Mouse (Mus musculus): ENCODE results near the gene Rnf157.

The Rnf157 gene

DNA sequence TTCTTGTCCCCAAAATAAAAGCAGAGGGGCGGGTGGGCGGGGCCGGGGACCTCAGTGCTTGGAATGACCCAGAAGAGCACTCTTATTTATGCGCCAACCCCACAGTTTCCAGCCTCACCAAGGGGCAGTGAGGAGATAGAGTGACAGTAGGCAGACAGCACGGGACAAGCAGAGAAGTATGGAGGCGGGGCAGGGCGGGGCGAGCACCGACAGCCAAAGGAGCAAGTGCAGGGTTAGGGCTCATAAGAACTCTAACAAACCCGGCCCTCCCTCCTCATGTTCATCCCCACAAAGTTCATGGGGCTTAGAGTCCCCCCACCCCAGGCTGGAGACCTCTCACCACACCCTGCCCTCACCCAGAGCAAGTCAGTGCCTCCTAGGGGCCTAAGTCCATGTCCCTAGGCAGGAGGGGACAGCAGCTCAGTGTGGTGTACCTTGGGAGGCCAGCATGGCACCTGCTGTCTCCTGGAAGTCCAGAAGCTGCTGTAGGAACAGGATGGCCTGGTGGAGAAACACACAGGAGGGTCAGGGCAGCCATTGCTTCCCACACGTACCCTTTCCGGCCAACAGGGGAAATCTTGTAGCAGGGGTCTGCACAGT lies 119.2 kb downstream of the Rnf157 start:
- DNase-seq: no peak

DNA sequence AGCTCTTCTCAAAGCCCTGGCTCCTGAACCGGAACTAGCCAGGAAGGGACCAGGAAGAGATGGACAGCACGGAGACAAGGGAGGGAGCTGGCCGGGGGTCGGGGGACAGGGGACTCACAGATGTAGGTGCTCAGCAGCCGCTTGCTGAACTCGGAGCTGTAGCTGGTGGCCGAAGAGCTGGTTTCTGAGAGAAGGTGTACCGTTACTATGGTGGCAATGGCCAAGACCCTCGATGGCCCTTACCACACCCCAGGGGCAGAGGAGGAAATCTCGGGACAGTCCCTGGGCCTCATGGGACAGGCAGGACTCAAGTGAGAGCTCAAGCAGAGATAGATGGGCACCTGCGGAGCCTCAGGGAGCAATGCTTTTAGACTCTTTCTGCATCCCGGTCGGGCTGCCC lies 120.4 kb downstream of the Rnf157 start:
- no peak for DNase-seq

DNA sequence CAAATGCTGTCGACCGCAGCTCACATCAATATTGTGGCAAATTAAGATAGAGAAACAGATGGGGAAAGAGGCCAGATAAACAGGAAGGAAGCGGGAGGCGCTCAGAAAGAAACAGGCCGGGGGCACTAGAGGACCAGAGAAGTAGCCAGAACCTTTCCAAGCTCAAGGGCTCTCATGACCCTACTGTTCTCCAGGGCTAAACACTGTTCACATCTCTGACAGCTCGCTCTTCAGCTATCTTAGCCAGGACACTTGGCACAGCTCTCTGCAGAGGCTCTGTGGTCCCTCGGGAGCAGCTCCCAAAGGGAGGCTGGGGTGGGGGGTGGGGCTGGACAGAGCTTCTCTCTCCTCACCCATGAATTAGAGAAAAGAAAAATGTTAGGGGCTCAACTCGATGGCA lies 122.3 kb downstream of the Rnf157 start:
- DNase-seq: no peak

DNA sequence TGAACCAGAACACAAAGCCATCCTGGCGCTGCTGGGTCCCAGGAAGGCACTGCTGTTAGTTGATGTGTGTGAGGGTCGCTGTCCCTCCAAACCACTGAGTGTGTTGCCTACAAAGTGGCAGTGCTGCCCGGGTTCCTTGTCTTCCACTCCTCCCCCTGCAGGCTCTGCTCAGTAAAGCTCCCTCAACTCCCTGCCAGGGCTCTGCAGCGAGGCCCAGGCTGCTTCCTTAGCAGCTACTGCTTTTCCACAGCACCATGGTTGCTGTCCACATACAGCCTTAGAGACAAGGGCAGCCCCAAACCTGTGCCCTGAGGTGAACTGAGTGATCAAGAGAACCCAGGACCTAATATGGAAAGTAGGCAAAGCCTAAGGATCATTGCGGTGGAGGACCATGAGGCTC lies 125.5 kb downstream of the Rnf157 start:
- no peak for DNase-seq
